Mouse (Mus musculus) myocyte (in vitro differentiated cells): ENCODE data around the gene Gldc. TPM values are rescaled to one million over a fixed set of nuclear protein-coding genes. Genes with fewer than 3 reads are reported as not detected.

Source experiments
- H3K27me3 ChIP-seq: one replicate; pipeline ENCODE4 v1.6.1; 2011; ENCODE audit not compliant: control insufficient read depth, insufficient read depth, insufficient read length
- H3K36me3 ChIP-seq: one replicate; pipeline ENCODE4 v1.6.1; 2011; ENCODE audit not compliant: control insufficient read depth, insufficient read depth
- H3K4me2 ChIP-seq: one replicate; pipeline ENCODE4 v1.6.1; 2011; ENCODE audit warnings: low read depth, control low read depth
- H3K4me3 ChIP-seq: one replicate; pipeline ENCODE4 v1.5.1; 2011; ENCODE audit warnings: mild to moderate bottlenecking, control low read depth, moderate library complexity
- H3K79me2 ChIP-seq: one replicate; pipeline ENCODE4 v1.6.1; 2011; ENCODE audit not compliant: control insufficient read depth, insufficient read depth
- H3ac ChIP-seq: one replicate; pipeline ENCODE4 v1.6.1; 2011; ENCODE audit not compliant: control insufficient read depth, insufficient read length
- CEBPB ChIP-seq: IDR thresholded peaks from 2 replicates; pipeline ENCODE4 v1.6.1; 2011; ENCODE audit warnings: mild to moderate bottlenecking, moderate library complexity; ENCODE audit not compliant: poor library complexity, insufficient read depth, severe bottlenecking
- E2F4 ChIP-seq: IDR thresholded peaks from one replicate; pipeline ENCODE4 v1.6.1; 2011; ENCODE audit warnings: mild to moderate bottlenecking, control low read depth, moderate library complexity; ENCODE audit not compliant: insufficient read depth
- MAX ChIP-seq: IDR thresholded peaks from one replicate; pipeline ENCODE4 v1.6.1; 2011; ENCODE audit warnings: low read depth, mild to moderate bottlenecking, control low read depth
- MYOD1 ChIP-seq, 3 experiments: IDR thresholded peaks; one replicate each; pipeline ENCODE4 v1.6.1; 2011; ENCODE audit warnings: control low read depth in 2 of 3, low read depth in 2 of 3, mild to moderate bottlenecking in 2 of 3, moderate library complexity in 1 of 3; ENCODE audit not compliant: insufficient read length in 2 of 3, control insufficient read depth in 1 of 3
- MYOG ChIP-seq, 3 experiments: IDR thresholded peaks; one replicate each; pipeline ENCODE4 v1.6.1; 2011; ENCODE audit warnings: control low read depth in 2 of 3, low read depth in 2 of 3, mild to moderate bottlenecking in 2 of 3; ENCODE audit not compliant: insufficient read length in 2 of 3, control insufficient read depth in 1 of 3, insufficient read depth in 1 of 3
- POLR2A ChIP-seq: IDR thresholded peaks from one replicate; pipeline ENCODE4 v1.6.1; 2011; ENCODE audit warnings: low read depth, mild to moderate bottlenecking, control low read depth, moderate library complexity; ENCODE audit not compliant: insufficient read length
- POLR2AphosphoS2 ChIP-seq: IDR thresholded peaks from one replicate; pipeline ENCODE4 v1.6.1; 2011; ENCODE audit warnings: low read depth, control low read depth; ENCODE audit not compliant: insufficient read length
- REST ChIP-seq: IDR thresholded peaks from one replicate; pipeline ENCODE4 v1.6.1; 2011; ENCODE audit warnings: mild to moderate bottlenecking, control low read depth, moderate library complexity; ENCODE audit not compliant: insufficient read depth, insufficient read length
- SRF ChIP-seq: IDR thresholded peaks from one replicate; pipeline ENCODE4 v1.6.1; 2011; ENCODE audit warnings: low read depth; ENCODE audit not compliant: control insufficient read depth, insufficient read length
- TCF12 ChIP-seq: IDR thresholded peaks from one replicate; pipeline ENCODE4 v1.6.1; 2011; ENCODE audit warnings: mild to moderate bottlenecking, control low read depth; ENCODE audit not compliant: poor library complexity, insufficient read depth, severe bottlenecking
- TCF3 ChIP-seq: IDR thresholded peaks from one replicate; pipeline ENCODE4 v1.6.1; 2011; ENCODE audit warnings: low read depth, control low read depth; ENCODE audit not compliant: insufficient read length
- USF1 ChIP-seq: IDR thresholded peaks from one replicate; pipeline ENCODE4 v1.6.1; 2011; ENCODE audit warnings: low read depth, mild to moderate bottlenecking, control low read depth, moderate library complexity
- polyA plus RNA-seq: library from polyadenylated mRNA; unstranded; fragments of >200 nt; fragmentation: generic; extraction: Trizol; gene quantifications from one replicate; pipeline ENCODE4 v1.2.1, GENCODE M21; 2012; ENCODE audit warnings: missing spikeins

Gldc gene
- polyA plus RNA-seq, 1 experiment, result 1.1 TPM

DNA sequence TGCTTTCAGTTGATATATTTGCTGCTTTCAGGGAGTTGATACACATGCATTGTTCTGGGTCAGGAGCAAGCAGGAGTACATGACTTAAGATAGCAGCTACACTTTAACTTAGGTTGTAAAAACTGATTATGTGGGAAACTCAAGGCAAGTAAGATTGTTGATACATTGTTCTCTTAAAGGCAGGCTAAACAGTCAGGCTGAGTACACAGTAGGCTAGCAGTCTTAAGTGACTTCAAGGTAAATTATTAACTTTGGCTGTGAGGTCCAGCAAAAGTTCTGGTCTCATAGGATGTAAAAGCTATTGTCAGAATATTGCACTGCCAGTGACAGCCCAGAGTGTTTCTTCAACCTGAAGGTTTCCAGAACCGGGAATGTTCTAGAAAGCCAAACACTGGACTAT is 31.8 kb upstream of the Gldc start:
- no peaks in the 10 kb centered on the region for H3K79me2 ChIP-seq
- H3ac ChIP-seq, result no peak overlapping the region
- peaks cover 12% of the 10 kb centered on the region for H3K27me3 ChIP-seq
- TF ChIP-seq MYOD1 (IDR thresholded peaks at IDR 0.05; ENCODE audit: control insufficient read depth in 1 of 3, insufficient read length in 2 of 3, low read depth in 2 of 3), result no peak
- TF ChIP-seq TCF3, result no peak
- H3K36me3 ChIP-seq, result no peaks in the 10 kb centered on the region
- no peak overlapping the region for H3K4me3 ChIP-seq
- no peak overlapping the region for H3K4me2 ChIP-seq

DNA sequence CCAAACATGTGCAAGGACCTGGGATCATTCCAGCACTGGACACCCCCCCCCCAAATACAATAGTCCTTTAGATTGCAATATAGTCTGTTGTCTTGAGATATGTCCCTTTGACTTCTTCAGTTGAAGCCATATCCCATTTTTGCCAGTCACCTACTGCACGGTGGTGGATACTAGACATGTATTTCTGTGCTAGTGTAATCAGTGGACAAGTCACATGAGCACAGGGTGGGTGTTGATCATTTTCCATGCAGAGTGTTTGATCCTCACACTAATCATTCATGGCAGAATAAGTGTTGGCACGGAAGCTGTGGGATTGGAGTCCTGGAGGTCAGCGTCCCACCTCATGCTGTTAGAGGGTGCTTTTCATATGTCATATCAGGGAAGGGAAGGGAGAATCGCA is 30.6 kb upstream of the Gldc start:
- no peaks in the 10 kb centered on the region for H3K36me3 ChIP-seq
- H3K4me2 ChIP-seq, result no peak overlapping the region
- H3K79me2 ChIP-seq, result no peaks in the 10 kb centered on the region
- TF ChIP-seq USF1, result no peak
- TF ChIP-seq MYOD1 (IDR thresholded peaks at IDR 0.05; ENCODE audit: control insufficient read depth in 1 of 3, insufficient read length in 2 of 3, low read depth in 2 of 3), result no peak
- no peak for TF ChIP-seq TCF3
- no peak for TF ChIP-seq E2F4
- TF ChIP-seq REST, result no peak
- no peak overlapping the region for H3K4me3 ChIP-seq
- peaks cover 12% of the 10 kb centered on the region for H3K27me3 ChIP-seq
- H3ac ChIP-seq, result no peak overlapping the region

DNA sequence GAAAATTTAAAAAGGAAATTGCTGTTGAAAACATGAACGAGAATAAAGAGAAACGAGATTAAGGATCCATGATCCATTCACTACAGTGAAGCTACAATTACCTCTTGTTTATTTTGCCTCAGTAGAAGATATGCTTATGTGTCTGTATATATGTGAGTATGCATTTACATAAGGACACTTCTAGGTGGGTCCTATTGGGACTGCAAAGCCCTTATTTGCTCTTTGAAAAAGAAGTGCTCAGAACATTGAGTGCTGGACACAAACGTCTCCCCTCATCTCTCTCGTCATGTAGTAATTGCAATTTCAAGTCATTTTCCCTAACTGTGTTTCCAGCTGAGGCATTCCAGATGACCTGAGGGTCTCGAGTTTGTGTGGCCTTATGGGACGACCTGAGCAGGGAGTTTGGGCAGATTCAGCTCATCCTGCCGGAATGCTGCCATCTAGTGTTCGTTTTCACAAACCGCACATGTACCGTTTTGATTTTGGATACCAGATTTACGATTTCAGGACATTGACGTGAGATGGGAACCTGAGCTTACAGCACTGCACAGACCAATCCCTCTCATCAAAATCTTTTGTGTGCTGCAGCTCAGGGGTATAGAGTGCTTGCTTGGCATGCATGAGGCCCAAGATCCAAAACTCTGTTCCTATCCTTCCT is 30.1 kb upstream of the Gldc start:
- peaks cover 12% of the 10 kb centered on the region for H3K27me3 ChIP-seq
- no peak overlapping the region for H3K4me2 ChIP-seq
- H3ac ChIP-seq, result no peak overlapping the region
- H3K79me2 ChIP-seq, result no peaks in the 10 kb centered on the region
- no peaks in the 10 kb centered on the region for H3K36me3 ChIP-seq
- TF ChIP-seq REST (no peak), SRF (no peak), MAX (no peak), TCF3 (no peak), USF1 (no peak), POLR2AphosphoS2 (no peak), CEBPB (no peak), E2F4 (no peak), POLR2A (no peak), TCF12 (no peak), MYOD1 (IDR thresholded peaks at IDR 0.05; ENCODE audit: control insufficient read depth in 1 of 3, insufficient read length in 2 of 3, low read depth in 2 of 3) (no peak), MYOG (IDR thresholded peaks at IDR 0.05; ENCODE audit: control insufficient read depth in 1 of 3, insufficient read depth in 1 of 3, insufficient read length in 2 of 3, low read depth in 2 of 3) (no peak)
- no peak overlapping the region for H3K4me3 ChIP-seq

DNA sequence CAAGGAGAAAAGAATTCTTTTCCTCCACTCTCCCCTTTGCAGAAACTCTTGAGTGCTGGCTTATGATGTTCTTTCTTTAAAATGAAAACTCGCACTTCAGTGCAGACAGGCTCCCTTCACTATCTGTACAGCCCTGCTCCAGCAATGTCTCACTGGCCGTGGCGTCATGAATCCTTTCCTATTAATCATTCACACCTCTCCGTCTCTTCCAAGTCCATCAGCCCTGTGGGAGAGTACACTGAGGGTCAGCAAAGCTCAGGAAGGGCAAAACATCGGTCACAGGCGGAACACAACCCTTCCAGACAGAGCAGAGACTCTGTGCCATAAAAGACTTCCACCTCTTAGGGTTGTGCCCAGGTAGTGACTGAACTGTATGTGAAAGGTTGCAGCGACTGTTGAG is 26.9 kb upstream of the Gldc start:
- Histone ChIP-seq H3K4me2 (no peak overlapping the region), H3K79me2 (no peaks in the 10 kb centered on the region), H3ac (no peak overlapping the region), H3K4me3 (no peak overlapping the region), H3K36me3 (no peaks in the 10 kb centered on the region), H3K27me3 (peaks cover 2% of the 10 kb centered on the region)
- TF ChIP-seq POLR2AphosphoS2 (no peak), TCF3 (no peak), MAX (no peak), TCF12 (no peak), REST (no peak), E2F4 (no peak), SRF (no peak), MYOD1 (IDR thresholded peaks at IDR 0.05; ENCODE audit: control insufficient read depth in 1 of 3, insufficient read length in 2 of 3, low read depth in 2 of 3) (no peak), USF1 (no peak), CEBPB (no peak), MYOG (IDR thresholded peaks at IDR 0.05; ENCODE audit: control insufficient read depth in 1 of 3, insufficient read depth in 1 of 3, insufficient read length in 2 of 3, low read depth in 2 of 3) (no peak), POLR2A (no peak)

DNA sequence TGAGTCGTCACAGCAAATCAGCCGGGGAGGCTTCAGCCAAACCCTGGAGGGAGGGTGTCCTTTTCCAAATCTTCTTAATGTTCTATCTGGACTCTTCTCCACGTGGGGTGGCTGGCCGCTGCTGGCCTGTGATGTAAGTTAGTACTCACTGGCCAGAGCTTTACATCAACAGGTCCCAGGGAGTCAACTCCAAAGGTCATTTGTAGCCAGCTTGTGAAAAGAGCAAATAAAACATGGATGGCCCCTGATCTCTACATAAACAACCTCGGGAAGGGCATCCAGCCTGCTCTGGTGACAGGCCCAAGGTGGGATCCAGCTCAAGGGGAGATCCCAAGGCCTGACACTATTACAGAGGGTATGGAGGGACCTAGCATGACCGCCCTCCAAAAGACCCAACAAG is 19.8 kb upstream of the Gldc start:
- Histone ChIP-seq H3K79me2 (no peaks in the 10 kb centered on the region), H3K27me3 (no peaks in the 10 kb centered on the region), H3K36me3 (no peaks in the 10 kb centered on the region), H3K4me2 (no peak overlapping the region), H3ac (no peak overlapping the region), H3K4me3 (no peak overlapping the region)
- TF ChIP-seq MYOG (IDR thresholded peaks at IDR 0.05; ENCODE audit: control insufficient read depth in 1 of 3, insufficient read depth in 1 of 3, insufficient read length in 2 of 3, low read depth in 2 of 3), result no peak
- no peak for TF ChIP-seq POLR2AphosphoS2
- TF ChIP-seq TCF12, result no peak
- no peak for TF ChIP-seq CEBPB
- TF ChIP-seq REST, result no peak
- TF ChIP-seq MYOD1 (IDR thresholded peaks at IDR 0.05; ENCODE audit: control insufficient read depth in 1 of 3, insufficient read length in 2 of 3, low read depth in 2 of 3), result no peak
- TF ChIP-seq MAX, result no peak
- no peak for TF ChIP-seq USF1
- no peak for TF ChIP-seq TCF3
- TF ChIP-seq POLR2A, result no peak
